Mouse (Mus musculus): ENCODE measurements around the gene Os9.

DNA sequence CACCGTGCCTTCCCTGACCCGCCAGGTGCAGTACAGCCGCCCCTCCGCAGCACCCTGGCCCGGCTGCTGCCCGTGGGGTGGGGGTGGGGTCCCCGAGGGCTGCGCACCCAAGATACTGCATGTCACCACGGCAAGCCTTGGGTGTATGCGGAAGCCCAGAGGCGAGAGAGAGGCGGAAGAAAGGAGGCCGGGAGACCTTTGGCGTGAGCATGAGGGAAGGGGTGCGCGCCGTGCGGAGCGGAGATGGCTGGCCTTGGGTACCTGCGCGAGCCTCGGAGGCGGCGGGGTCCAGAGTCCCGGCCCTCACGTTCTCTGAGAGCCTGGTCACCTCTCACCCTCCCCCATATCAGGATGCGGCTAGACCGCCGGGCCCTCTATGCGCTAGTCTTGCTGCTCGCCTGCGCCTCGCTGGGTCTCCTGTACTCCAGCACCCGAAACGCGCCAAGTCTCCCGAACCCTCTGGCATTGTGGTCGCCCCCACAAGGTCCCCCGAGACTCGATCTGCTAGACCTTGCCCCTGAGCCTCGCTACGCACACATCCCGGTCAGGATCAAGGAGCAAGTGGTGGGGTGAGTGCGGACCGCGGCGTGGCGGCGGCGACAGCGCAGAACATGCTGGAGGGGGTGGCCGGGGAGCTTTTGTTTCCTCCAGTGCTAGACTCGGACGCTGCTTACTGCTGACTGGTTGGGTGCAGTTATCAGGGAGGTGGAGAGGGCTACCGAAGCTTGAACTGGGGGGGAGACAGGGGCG, 44.9 kb upstream of the Os9 start:
- TF ChIP-seq EP300 (IDR thresholded peaks at IDR 0.05; ENCODE audit: insufficient read depth, low read depth, low read length) (no peak), POLR2A (IDR thresholded peaks at IDR 0.05; ENCODE audit: insufficient read depth, low read depth, low read length) (no peak), CTCF (IDR thresholded peaks at IDR 0.05) (no peak)
